Mouse (Mus musculus): Measurements from ENCODE around the gene Gpsm3. TPM values are rescaled to one million over a fixed set of nuclear protein-coding genes. Genes with fewer than 3 reads are reported as not detected.
A peak's percentile ranks its signal among the peaks of the same experiment; 100 is the strongest.

The Gpsm3 gene
- polyA plus RNA-seq, 1 experiment from 2014 or later = 28.5 TPM

GRCm38 (mm10) chr17:34563354-34563753 lies 26.3 kb upstream of the Gpsm3 start:
- DNase-seq (ENCODE audit: low spot score) (no peak), ATAC-seq (replicated peaks; ENCODE audit: low FRiP score, low read depth) (no peak)
- Histone ChIP-seq H3K4me1 (replicated peaks; ENCODE audit: insufficient read depth, low read length) (peaks cover 14% of the 10 kb centered on the region), H3K27me3 (ENCODE audit: insufficient read depth, low read length) (no peaks in the 10 kb centered on the region), H3K27ac (no peak overlapping the region; the same call in 1 of the 2 replicates), H3K9me3 (replicated peaks; ENCODE audit: low read length) (no peaks in the 10 kb centered on the region), H3K4me3 (replicated peaks; ENCODE audit: low read depth, low read length) (no peak overlapping the region), H3K9ac (ENCODE audit: low read depth, low read length) (no peak overlapping the region), H3K4me2 (ENCODE audit: low read length) (no peak overlapping the region), H3K36me3 (ENCODE audit: insufficient read depth, low read length) (no peaks in the 10 kb centered on the region)
- no peak for TF ChIP-seq CTCF (IDR thresholded peaks at IDR 0.05; ENCODE audit: low read depth)
- 56% methylated on average over 11 of the region's 11 CpGs for WGBS

- Histone ChIP-seq H3K36me3 (ENCODE audit: insufficient read depth, low read length) (no peaks in the 10 kb centered on the region), H3K9me3 (replicated peaks; ENCODE audit: low read length) (no peaks in the 10 kb centered on the region), H3K9ac (ENCODE audit: low read depth, low read length) (peak within 1 kb of the TSS; percentile 47), H3K4me1 (replicated peaks; ENCODE audit: insufficient read depth, low read length) (peaks cover 14% of the 10 kb centered on the region), H3K4me3 (replicated peaks; ENCODE audit: low read depth, low read length) (peak within 1 kb of the TSS; percentile 26; the same call in 1 of the 2 replicates), H3K4me2 (ENCODE audit: low read length) (peak within 1 kb of the TSS; percentile 40), H3K27ac (peak within 1 kb of the TSS; percentile 88), H3K27me3 (ENCODE audit: insufficient read depth, low read length) (no peaks in the 10 kb centered on the region)
- peak; percentile 33; the same call in 1 of the 2 replicates for ATAC-seq (replicated peaks; ENCODE audit: low FRiP score, low read depth)
- peak; percentile 67 for DNase-seq (ENCODE audit: low spot score)
- 3% methylated on average over 6 of the region's 6 CpGs for WGBS
- no peak for TF ChIP-seq CTCF (IDR thresholded peaks at IDR 0.05; ENCODE audit: low read depth)
Measured at GRCm38 (mm10) chr17:34564003-34564421, 25.6 kb upstream of the Gpsm3 start, which contains the start of gene Notch4. Notch4 (plus strand) TSS chr17:34564268.

GRCm38 (mm10) chr17:34564796-34565195 lies 24.8 kb upstream of the Gpsm3 start:
- no peaks in the 10 kb centered on the region for H3K9me3 ChIP-seq (replicated peaks; ENCODE audit: low read length)
- peak overlapping the region; percentile 47 for H3K9ac ChIP-seq (ENCODE audit: low read depth, low read length)
- H3K27ac ChIP-seq = peak overlapping the region; percentile 88
- peak overlapping the region; percentile 26; the same call in 1 of the 2 replicates for H3K4me3 ChIP-seq (replicated peaks; ENCODE audit: low read depth, low read length)
- 25% methylated on average over 3 of the region's 3 CpGs for WGBS
- H3K27me3 ChIP-seq (ENCODE audit: insufficient read depth, low read length) = no peaks in the 10 kb centered on the region
- H3K36me3 ChIP-seq (ENCODE audit: insufficient read depth, low read length) = no peaks in the 10 kb centered on the region
- ATAC-seq (replicated peaks; ENCODE audit: low FRiP score, low read depth) (0 out of 2 replicates have a peak, but pooled peaks have one; percentile 21), DNase-seq (ENCODE audit: low spot score) (peak; percentile 82)
- H3K4me2 ChIP-seq (ENCODE audit: low read length) = peak overlapping the region; percentile 40
- TF ChIP-seq CTCF (IDR thresholded peaks at IDR 0.05; ENCODE audit: low read depth) = no peak
- H3K4me1 ChIP-seq (replicated peaks; ENCODE audit: insufficient read depth, low read length) = peaks cover 14% of the 10 kb centered on the region

- Histone ChIP-seq H3K27ac (no peak overlapping the region), H3K4me2 (ENCODE audit: low read length) (no peak overlapping the region), H3K4me1 (replicated peaks; ENCODE audit: insufficient read depth, low read length) (peaks cover 14% of the 10 kb centered on the region), H3K9me3 (replicated peaks; ENCODE audit: low read length) (no peaks in the 10 kb centered on the region), H3K36me3 (ENCODE audit: insufficient read depth, low read length) (no peaks in the 10 kb centered on the region), H3K27me3 (ENCODE audit: insufficient read depth, low read length) (no peaks in the 10 kb centered on the region), H3K4me3 (replicated peaks; ENCODE audit: low read depth, low read length) (no peak overlapping the region), H3K9ac (ENCODE audit: low read depth, low read length) (no peak overlapping the region)
- DNase-seq (ENCODE audit: low spot score) (no peak), ATAC-seq (replicated peaks; ENCODE audit: low FRiP score, low read depth) (no peak)
- TF ChIP-seq CTCF (IDR thresholded peaks at IDR 0.05; ENCODE audit: low read depth) = no peak
- WGBS = 53% methylated on average over 9 of the region's 9 CpGs
Measured at GRCm38 (mm10) chr17:34567311-34567710, 22.3 kb upstream of the Gpsm3 start.

GRCm38 (mm10) chr17:34568421-34568820 lies 21.2 kb upstream of the Gpsm3 start:
- TF ChIP-seq CTCF (IDR thresholded peaks at IDR 0.05; ENCODE audit: low read depth) = no peak
- no peaks in the 10 kb centered on the region for H3K27me3 ChIP-seq (ENCODE audit: insufficient read depth, low read length)
- no peak overlapping the region for H3K9ac ChIP-seq (ENCODE audit: low read depth, low read length)
- 75% methylated on average over 13 of the region's 13 CpGs for WGBS
- H3K27ac ChIP-seq = no peak overlapping the region
- no peaks in the 10 kb centered on the region for H3K9me3 ChIP-seq (replicated peaks; ENCODE audit: low read length)
- DNase-seq (ENCODE audit: low spot score) (no peak), ATAC-seq (replicated peaks; ENCODE audit: low FRiP score, low read depth) (no peak)
- no peaks in the 10 kb centered on the region for H3K36me3 ChIP-seq (ENCODE audit: insufficient read depth, low read length)
- H3K4me3 ChIP-seq (replicated peaks; ENCODE audit: low read depth, low read length) = no peak overlapping the region
- peaks cover 14% of the 10 kb centered on the region for H3K4me1 ChIP-seq (replicated peaks; ENCODE audit: insufficient read depth, low read length)
- no peak overlapping the region for H3K4me2 ChIP-seq (ENCODE audit: low read length)

GRCm38 (mm10) chr17:34569919-34570318 lies 19.7 kb upstream of the Gpsm3 start:
- H3K4me3 ChIP-seq (replicated peaks; ENCODE audit: low read depth, low read length) = no peak overlapping the region
- H3K27me3 ChIP-seq (ENCODE audit: insufficient read depth, low read length) = no peaks in the 10 kb centered on the region
- H3K4me1 ChIP-seq (replicated peaks; ENCODE audit: insufficient read depth, low read length) = peaks cover 6% of the 10 kb centered on the region
- no peaks in the 10 kb centered on the region for H3K9me3 ChIP-seq (replicated peaks; ENCODE audit: low read length)
- 0 out of 2 replicates have a peak overlapping the region, but pooled peaks have one; percentile 8 for H3K9ac ChIP-seq (ENCODE audit: low read depth, low read length)
- no peak overlapping the region for H3K27ac ChIP-seq
- TF ChIP-seq CTCF (IDR thresholded peaks at IDR 0.05; ENCODE audit: low read depth) = no peak
- WGBS = 71% methylated on average over 4 of the region's 4 CpGs
- H3K4me2 ChIP-seq (ENCODE audit: low read length) = no peak overlapping the region
- no peak for DNase-seq (ENCODE audit: low spot score)
- no peak for ATAC-seq (replicated peaks; ENCODE audit: low FRiP score, low read depth)
- no peaks in the 10 kb centered on the region for H3K36me3 ChIP-seq (ENCODE audit: insufficient read depth, low read length)

- no peaks in the 10 kb centered on the region for H3K36me3 ChIP-seq (ENCODE audit: insufficient read depth, low read length)
- ATAC-seq (replicated peaks; ENCODE audit: low FRiP score, low read depth) (no peak), DNase-seq (ENCODE audit: low spot score) (peak; percentile 22)
- H3K4me2 ChIP-seq (ENCODE audit: low read length) = no peak overlapping the region
- WGBS = 22% methylated on average over 5 of the region's 5 CpGs
- H3K4me1 ChIP-seq (replicated peaks; ENCODE audit: insufficient read depth, low read length) = no peaks in the 10 kb centered on the region
- no peaks in the 10 kb centered on the region for H3K9me3 ChIP-seq (replicated peaks; ENCODE audit: low read length)
- H3K9ac ChIP-seq (ENCODE audit: low read depth, low read length) = no peak overlapping the region
- H3K27me3 ChIP-seq (ENCODE audit: insufficient read depth, low read length) = no peaks in the 10 kb centered on the region
- H3K4me3 ChIP-seq (replicated peaks; ENCODE audit: low read depth, low read length) = no peak overlapping the region
- no peak overlapping the region for H3K27ac ChIP-seq
- TF ChIP-seq CTCF (IDR thresholded peaks at IDR 0.05; ENCODE audit: low read depth) = peak; percentile 71
Measured at GRCm38 (mm10) chr17:34571875-34572274, 17.7 kb upstream of the Gpsm3 start.
